Mouse (Mus musculus): ENCODE data around the gene Taok2.

- no peak for TF ChIP-seq CTCF (IDR thresholded peaks at IDR 0.05; ENCODE audit: low read depth)
- no peak for TF ChIP-seq EP300 (IDR thresholded peaks at IDR 0.05; ENCODE audit: low read depth)
Measured at GRCm38 (mm10) chr7:126833294-126833693, 51.2 kb downstream of the Taok2 start.
